Mouse (Mus musculus): ENCODE measurements around the gene Gm5134. TPM values are rescaled to one million over a fixed set of nuclear protein-coding genes. Genes with fewer than 3 reads are reported as not detected.
A peak's percentile ranks its signal among the peaks of the same experiment; 100 is the strongest.

Gene Gm5134
- polyA plus RNA-seq, 1 experiment from 2014 or later: not detected

DNA sequence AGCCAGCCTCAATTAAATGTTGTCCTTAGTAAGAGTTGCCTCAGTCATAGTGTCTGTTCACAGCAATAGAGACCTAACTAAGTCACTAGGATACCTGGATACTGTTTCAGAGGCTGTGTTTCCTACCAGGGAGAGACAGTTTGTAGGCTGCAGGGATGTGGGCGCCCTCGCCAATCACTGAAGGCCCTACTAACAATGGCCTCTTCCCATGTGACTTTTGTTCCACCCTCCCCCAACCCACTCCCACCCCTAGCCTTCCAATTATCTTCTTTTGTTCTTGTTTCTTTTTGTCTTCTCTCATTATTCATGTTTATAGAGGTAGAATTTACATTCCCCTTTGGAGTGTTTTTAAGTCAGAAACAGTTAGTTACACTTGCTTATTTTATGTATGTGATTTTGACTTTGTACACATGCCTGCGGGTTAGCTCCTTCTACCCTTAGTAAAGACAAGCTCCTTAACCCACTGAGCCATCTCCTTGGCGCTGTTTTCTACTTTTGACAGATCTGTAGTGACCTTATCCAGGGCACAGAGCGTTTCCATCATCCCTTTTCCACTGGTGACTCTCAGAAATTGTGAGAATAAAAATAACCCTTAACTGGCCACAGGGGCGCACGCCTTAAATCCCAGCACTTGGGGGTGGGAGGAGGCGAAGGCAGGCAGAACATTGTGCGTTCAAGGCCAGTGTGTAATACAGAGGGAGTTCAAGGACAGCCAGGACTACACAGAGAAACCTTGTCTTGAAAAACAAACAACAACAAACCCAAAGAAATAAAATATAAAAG is 13.1 kb upstream of the Gm5134 start:
- 69% methylated on average over 9 of the region's 9 CpGs for WGBS
- H3K27ac ChIP-seq: no peak overlapping the region
- H3K4me1 ChIP-seq: 0 out of 2 replicates have a peak, but pooled peaks cover 4% of the 10 kb centered on the region
- no peaks in the 10 kb centered on the region for H3K9me3 ChIP-seq
- H3K9ac ChIP-seq: no peak overlapping the region
- no peaks in the 10 kb centered on the region for H3K27me3 ChIP-seq (replicated peaks)
- H3K36me3 ChIP-seq: no peaks in the 10 kb centered on the region
- ATAC-seq (ENCODE audit: insufficient read depth, low FRiP score, low read depth): no peak
- no peak overlapping the region for H3K4me3 ChIP-seq (replicated peaks)
- H3K4me2 ChIP-seq: no peak overlapping the region

DNA sequence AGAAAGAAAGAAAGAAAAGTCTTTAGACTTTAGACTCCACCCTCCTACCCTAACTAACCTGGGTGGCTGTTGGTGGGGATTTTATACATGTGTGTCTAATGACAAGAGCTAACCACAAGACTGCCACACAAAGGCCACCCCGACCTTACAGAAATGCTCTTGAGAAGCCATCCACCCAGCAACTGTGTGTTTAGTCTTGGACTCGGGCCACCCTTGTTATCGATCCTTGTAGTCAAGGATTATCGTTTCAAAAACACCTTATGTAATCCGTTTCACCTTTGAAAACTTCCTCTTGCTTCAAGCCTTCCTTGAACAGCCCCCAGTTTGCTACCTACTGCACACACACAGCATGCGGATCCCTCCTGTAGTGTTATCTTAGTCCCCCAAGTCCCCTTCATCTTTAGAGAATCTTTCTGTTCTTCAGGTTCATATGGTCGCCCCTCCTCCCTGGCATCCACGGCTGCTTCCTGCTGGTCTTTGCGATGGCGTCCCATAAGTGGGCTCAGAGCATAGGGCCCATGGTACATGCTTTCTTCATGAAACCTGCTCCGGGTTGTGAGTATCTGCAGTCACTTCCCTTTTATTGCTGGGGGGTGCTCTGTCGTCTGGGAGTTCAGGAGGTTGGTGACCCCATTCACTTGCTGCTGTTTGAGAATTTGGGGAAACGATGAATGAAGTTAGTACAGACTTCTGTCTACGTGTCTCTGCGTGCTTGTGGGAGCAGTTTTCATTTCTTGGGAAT is 11.4 kb upstream of the Gm5134 start, which contains the start of gene Vpreb3:
Vpreb3 (plus strand) TSS at position 322 of the 742 bp plus-strand sequence.
- no peaks in the 10 kb centered on the region for H3K27me3 ChIP-seq (replicated peaks)
- H3K9ac ChIP-seq: no peak within 1 kb of the TSS
- H3K9me3 ChIP-seq: no peaks in the 10 kb centered on the region
- H3K36me3 ChIP-seq: no peaks in the 10 kb centered on the region
- no peak within 1 kb of the TSS for H3K4me2 ChIP-seq
- peak within 1 kb of the TSS; percentile 53 for H3K27ac ChIP-seq
- H3K4me3 ChIP-seq (replicated peaks): no peak within 1 kb of the TSS
- WGBS: 80% methylated on average over 15 of the region's 15 CpGs
- H3K4me1 ChIP-seq: 0 out of 2 replicates have a peak, but pooled peaks cover 4% of the 10 kb centered on the region
- ATAC-seq (ENCODE audit: insufficient read depth, low FRiP score, low read depth): no peak

DNA sequence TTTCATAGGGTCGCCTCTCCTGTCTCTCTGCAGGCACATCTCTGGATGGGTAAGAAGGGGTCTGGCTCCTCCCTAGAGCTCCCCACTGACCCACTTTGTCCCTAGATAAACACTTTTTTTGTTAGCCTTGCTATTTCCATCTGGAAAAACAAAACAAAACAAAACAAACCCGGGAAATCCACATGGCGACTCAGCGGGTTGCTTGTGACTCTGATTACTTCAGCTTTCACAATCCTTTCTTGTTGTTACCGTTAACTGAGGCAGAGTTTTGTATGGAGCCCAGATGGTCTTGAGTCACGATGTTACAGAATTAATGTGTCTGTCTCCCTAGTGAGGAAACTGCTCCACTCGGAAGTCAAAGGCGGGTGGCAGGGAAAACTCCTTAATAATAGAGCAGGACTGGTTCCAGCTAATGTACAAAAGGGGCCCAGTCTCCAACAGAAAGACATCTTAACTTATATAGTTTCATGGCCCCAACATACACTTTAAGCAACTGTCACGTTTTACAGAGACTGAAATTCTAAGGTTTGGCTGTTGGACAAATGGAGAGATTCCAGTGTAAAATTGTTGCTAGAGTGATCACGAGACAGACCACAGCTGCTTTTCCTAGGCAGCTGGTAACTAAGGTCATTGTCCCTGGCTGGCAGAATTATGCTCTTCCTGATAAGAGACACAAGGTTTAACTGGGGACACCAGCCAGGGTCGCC is 10.1 kb upstream of the Gm5134 start:
- Histone ChIP-seq H3K4me2 (no peak overlapping the region), H3K4me1 (0 out of 2 replicates have a peak, but pooled peaks cover 4% of the 10 kb centered on the region), H3K27ac (peak overlapping the region; percentile 53), H3K4me3 (replicated peaks) (no peak overlapping the region), H3K9me3 (no peaks in the 10 kb centered on the region), H3K9ac (no peak overlapping the region), H3K27me3 (replicated peaks) (no peaks in the 10 kb centered on the region), H3K36me3 (no peaks in the 10 kb centered on the region)
- no peak for ATAC-seq (ENCODE audit: insufficient read depth, low FRiP score, low read depth)
- WGBS: 29% methylated on average over 11 of the region's 11 CpGs

DNA sequence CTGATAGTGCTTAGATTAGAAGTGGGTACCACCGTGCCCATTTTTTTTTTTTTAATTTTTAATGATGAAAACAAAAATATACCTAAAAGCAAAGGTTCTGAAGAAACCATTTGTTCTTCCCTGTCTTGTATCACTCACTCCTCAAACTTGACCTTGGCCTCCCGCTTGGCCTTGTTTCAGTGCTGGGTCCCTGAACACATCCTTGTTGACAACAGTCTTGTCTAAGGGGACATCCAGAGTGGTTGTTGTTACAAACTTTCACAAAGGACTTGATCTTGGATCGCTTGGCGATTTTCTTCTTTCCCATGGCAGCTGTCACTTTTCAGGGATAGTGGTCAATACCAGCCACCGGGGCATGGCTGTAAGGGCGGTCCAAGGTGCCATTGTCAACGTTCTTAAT is 9.1 kb upstream of the Gm5134 start:
- Histone ChIP-seq H3K36me3 (no peaks in the 10 kb centered on the region), H3K9ac (no peak overlapping the region), H3K4me3 (replicated peaks) (no peak overlapping the region), H3K9me3 (no peaks in the 10 kb centered on the region), H3K4me2 (no peak overlapping the region), H3K27me3 (replicated peaks) (no peaks in the 10 kb centered on the region), H3K27ac (no peak overlapping the region), H3K4me1 (0 out of 2 replicates have a peak, but pooled peaks cover 4% of the 10 kb centered on the region)
- no peak for ATAC-seq (ENCODE audit: insufficient read depth, low FRiP score, low read depth)
- WGBS: 89% methylated on average over 7 of the region's 7 CpGs

DNA sequence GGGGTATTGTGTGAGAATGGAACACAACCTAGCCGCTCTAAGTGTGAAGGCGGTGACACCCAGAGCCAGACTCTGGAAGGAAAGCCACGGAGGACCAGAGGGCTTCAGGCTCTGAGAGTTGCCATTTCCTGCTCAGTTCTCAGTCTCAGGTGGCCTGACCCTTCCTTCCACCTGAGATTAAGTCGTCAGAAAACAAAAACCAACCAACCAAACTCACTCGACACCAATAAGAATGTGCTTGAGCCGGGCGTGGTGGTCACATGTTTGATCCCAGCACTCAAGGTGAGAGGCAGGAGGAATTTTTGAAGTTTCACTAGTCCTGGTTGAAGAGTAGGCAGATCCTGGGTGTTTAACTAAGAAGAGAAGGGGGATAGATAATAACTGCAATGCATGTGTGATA is 8.4 kb upstream of the Gm5134 start:
- Histone ChIP-seq H3K4me2 (no peak overlapping the region), H3K9me3 (no peaks in the 10 kb centered on the region), H3K27me3 (replicated peaks) (no peaks in the 10 kb centered on the region), H3K27ac (no peak overlapping the region), H3K36me3 (no peaks in the 10 kb centered on the region), H3K4me1 (peaks cover 6% of the 10 kb centered on the region; the same call in 1 of the 2 replicates), H3K9ac (no peak overlapping the region), H3K4me3 (replicated peaks) (no peak overlapping the region)
- WGBS: 71% methylated on average over 7 of the region's 7 CpGs
- no peak for ATAC-seq (ENCODE audit: insufficient read depth, low FRiP score, low read depth)

DNA sequence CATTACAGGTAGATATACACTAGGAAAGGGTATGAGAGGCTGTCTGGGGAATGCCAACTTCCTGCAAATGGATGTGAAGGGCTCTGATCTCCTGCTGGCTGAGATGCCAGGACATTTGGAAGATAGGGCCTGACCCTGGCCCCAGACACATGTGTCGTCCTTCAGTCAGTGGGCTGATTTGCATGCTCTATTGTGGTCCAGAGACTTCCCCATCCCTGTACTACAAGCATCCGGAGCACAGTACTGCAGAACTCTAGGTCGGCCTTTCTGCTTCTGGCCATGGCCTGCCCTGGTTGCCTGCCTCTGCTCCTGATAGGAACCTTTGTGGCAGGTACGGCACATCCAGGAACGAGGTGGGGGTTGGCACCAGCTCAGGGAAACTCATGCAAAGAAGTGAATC is 6.2 kb upstream of the Gm5134 start:
- 73% methylated on average over 5 of the region's 5 CpGs for WGBS

DNA sequence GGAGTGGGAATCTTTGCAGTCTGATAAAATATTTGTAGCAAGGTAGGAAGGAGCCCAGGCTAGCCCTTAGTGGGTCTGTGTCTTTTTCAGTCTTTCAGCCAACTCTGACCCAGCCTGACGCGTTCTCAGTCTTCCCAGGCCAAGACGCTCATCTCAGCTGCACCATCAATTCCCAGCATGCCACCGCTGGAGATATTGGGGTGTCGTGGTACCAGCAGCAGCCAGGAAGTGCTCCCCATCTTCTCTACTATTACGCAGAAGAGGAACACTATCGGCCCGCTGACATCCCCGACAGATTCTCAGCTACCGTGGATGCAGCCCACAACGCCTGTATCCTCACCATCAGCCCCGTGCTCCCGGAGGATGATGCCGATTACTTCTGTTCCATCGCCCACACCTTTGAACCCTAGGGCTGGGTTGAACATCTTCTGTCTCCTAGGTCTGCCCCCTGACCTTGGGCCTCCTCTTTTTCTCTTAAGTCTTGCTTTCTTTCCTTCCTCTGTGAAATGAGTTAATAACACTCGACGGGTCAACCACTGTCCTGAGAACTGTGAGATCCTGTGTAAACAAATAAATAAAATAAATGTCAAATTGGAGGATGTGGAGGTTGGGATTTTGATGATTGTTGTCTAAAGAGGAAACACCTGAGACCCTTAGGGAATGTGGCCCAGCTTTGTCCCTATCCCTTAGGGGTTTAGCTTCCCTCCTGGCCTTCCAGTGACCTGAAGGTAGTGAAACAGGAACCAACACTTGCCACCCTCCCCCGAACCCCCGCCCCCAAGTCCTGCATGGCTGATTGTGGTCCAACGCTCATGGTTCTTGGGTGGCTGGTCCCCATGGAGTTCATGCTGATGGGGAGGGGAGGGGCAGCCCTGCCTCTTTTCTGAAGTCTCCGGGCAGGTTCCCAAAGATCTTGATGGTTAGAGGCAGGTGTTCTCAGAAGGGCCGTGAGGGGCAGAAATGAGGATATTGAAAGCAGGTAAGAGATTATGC is 5.0 kb upstream of the Gm5134 start:
- H3K4me3 ChIP-seq (replicated peaks): no peak overlapping the region
- no peak overlapping the region for H3K27ac ChIP-seq
- ATAC-seq (ENCODE audit: insufficient read depth, low FRiP score, low read depth): no peak
- WGBS: 76% methylated on average over 22 of the region's 22 CpGs
- no peaks in the 10 kb centered on the region for H3K9me3 ChIP-seq
- H3K36me3 ChIP-seq: no peaks in the 10 kb centered on the region
- peaks cover 10% of the 10 kb centered on the region for H3K4me1 ChIP-seq
- H3K27me3 ChIP-seq (replicated peaks): no peaks in the 10 kb centered on the region
- no peak overlapping the region for H3K4me2 ChIP-seq
- no peak overlapping the region for H3K9ac ChIP-seq

More for the DNA sequence above, 6.2 kb upstream of the Gm5134 start:
- no peak for ATAC-seq (ENCODE audit: insufficient read depth, low FRiP score, low read depth)
- Histone ChIP-seq H3K4me3 (replicated peaks) (no peak overlapping the region), H3K9me3 (no peaks in the 10 kb centered on the region), H3K4me1 (peaks cover 8% of the 10 kb centered on the region; the same call in 1 of the 2 replicates), H3K27ac (no peak overlapping the region), H3K4me2 (no peak overlapping the region), H3K36me3 (no peaks in the 10 kb centered on the region), H3K9ac (no peak overlapping the region), H3K27me3 (replicated peaks) (no peaks in the 10 kb centered on the region)

DNA sequence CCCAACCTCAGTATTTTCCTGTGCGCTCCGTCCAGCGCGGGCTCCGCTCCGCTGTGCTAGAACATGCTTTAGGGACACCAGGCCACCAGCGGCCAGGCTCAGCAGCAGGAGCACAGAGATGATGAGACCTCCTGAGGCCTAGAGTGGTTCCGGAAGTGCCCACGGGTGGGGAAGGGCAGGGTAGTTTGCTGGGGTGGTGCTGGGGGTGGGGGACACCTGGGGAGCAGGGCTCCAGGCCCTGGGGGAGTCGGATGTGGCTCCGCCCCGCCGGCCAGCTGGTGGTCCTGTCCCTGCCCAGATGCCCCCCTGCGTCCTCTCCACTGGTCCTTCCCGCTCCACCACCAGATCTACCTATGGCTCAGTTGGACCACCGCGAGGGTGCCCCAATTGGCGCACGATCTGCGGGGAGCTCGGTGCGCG is 3.5 kb upstream of the Gm5134 start:
- Histone ChIP-seq H3K4me1 (peaks cover 10% of the 10 kb centered on the region), H3K4me2 (peak overlapping the region; percentile 87), H3K27me3 (replicated peaks) (no peaks in the 10 kb centered on the region), H3K27ac (no peak overlapping the region), H3K9ac (peak overlapping the region; percentile 30; the same call in 1 of the 2 replicates), H3K9me3 (no peaks in the 10 kb centered on the region), H3K36me3 (no peaks in the 10 kb centered on the region), H3K4me3 (replicated peaks) (peak overlapping the region; percentile 42)
- ATAC-seq (ENCODE audit: insufficient read depth, low FRiP score, low read depth): peak; percentile 57; the same call in 1 of the 2 replicates
- 3% methylated on average over 20 of the region's 23 CpGs for WGBS

DNA sequence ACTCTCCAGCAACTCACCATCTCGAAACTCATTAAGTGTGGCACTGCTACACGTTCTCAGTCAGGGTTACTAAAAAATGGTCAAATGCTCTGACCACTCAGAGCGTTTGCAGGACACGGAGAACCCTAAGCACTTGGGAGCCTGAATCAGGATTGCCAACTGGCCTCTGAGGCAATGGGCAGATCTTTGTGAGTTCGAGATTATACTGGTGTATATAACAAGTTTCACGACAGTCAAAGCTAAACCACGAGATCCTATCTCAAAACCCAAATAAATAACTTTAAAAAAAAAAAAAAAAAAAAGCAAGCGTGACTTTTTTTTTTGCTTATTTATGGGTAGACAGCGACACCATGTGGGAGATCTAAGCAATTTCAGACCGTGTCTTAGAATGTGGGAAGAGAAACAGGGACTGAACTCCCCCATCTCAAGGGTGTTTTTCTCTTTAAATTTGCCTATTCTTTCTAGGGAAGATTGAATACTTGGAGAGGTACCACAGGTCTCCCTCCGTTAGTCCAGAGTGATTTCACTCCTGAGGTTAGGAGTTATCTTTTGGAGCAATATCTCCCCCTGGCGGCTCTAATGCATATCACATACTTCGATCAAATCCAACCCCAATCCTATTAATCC is 2.8 kb upstream of the Gm5134 start:
- WGBS: 4% methylated on average over 13 of the region's 13 CpGs
- 0 out of 2 replicates have a peak overlapping the region, but pooled peaks have one; percentile 30 for H3K9ac ChIP-seq
- no peaks in the 10 kb centered on the region for H3K36me3 ChIP-seq
- H3K4me3 ChIP-seq (replicated peaks): peak overlapping the region; percentile 42
- peaks cover 10% of the 10 kb centered on the region for H3K4me1 ChIP-seq
- no peak overlapping the region for H3K27ac ChIP-seq
- H3K4me2 ChIP-seq: peak overlapping the region; percentile 87
- no peaks in the 10 kb centered on the region for H3K27me3 ChIP-seq (replicated peaks)
- no peaks in the 10 kb centered on the region for H3K9me3 ChIP-seq
- peak; percentile 12; the same call in 1 of the 2 replicates for ATAC-seq (ENCODE audit: insufficient read depth, low FRiP score, low read depth)

DNA sequence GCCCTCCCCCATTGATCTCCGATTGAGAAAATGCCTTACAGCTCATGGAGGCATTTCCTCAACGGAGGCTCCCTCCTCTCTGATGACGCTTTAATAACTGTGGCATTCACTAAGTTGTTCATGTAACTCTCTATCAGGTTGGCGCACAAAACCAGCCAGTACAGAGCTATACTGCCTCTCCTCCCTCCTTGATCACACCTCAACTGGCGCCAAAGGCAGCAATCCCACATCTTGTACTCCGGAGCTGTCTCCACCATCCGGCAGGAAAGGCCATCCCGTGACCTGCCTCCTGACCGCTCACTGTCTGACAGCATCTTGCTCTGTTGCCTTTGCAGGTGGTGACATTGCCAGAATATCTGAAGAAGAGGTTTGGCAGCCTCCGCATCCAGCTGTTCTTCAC is 19.5 kb downstream of the Gm5134 start:
- Histone ChIP-seq H3K27me3 (replicated peaks) (no peaks in the 10 kb centered on the region), H3K4me1 (no peaks in the 10 kb centered on the region), H3K4me2 (no peak overlapping the region), H3K36me3 (no peaks in the 10 kb centered on the region), H3K9me3 (no peaks in the 10 kb centered on the region), H3K4me3 (replicated peaks) (no peak overlapping the region), H3K9ac (no peak overlapping the region), H3K27ac (no peak overlapping the region)
- no peak for ATAC-seq (ENCODE audit: insufficient read depth, low FRiP score, low read depth)
- 92% methylated on average over 10 of the region's 10 CpGs for WGBS
